Mouse (Mus musculus) intestine, embryonic 16.5 days (tissue): ENCODE results near the gene 6030468B19Rik. TPM values are rescaled to one million over a fixed set of nuclear protein-coding genes. Genes with fewer than 3 reads are reported as not detected.
"Not testable (repeated sequence)": the region's sequence is repeated elsewhere in the genome, so short reads cannot be mapped to it uniquely, and the experiment has no call there.

Source experiments
- ATAC-seq: fragments of 200-750 bp; cut with Nextera tagmentation; 2 replicates; pipeline ENCODE4 v1.8.0; 2017; ENCODE audit warnings: moderate TSS enrichment, moderate library complexity
- H3K27ac ChIP-seq: fragments of 300-500 bp; sonication (generic); 2 replicates; pipeline ENCODE4 v1.5.1; 2014; ENCODE audit warnings: mild to moderate bottlenecking, low read length
- H3K27me3 ChIP-seq: fragments of 300-500 bp; sonication (generic); replicated peaks from 2 replicates; pipeline ENCODE4 v1.6.1; 2014; ENCODE audit warnings: low read length, control low read depth, mixed read lengths; ENCODE audit not compliant: control insufficient read depth, insufficient read depth
- H3K36me3 ChIP-seq: fragments of 300-500 bp; sonication (generic); 2 replicates; pipeline ENCODE4 v1.6.1; 2014; ENCODE audit warnings: low read length, control low read depth; ENCODE audit not compliant: control insufficient read depth, insufficient read depth
- H3K4me1 ChIP-seq: fragments of 300-500 bp; sonication (generic); 2 replicates; pipeline ENCODE4 v1.6.1; 2014; ENCODE audit warnings: low read length, control low read depth, mixed read lengths; ENCODE audit not compliant: control insufficient read depth, insufficient read depth
- H3K4me2 ChIP-seq: fragments of 300-500 bp; sonication (generic); 2 replicates; pipeline ENCODE4 v1.6.1; 2014; ENCODE audit warnings: low read depth, low read length, control low read depth
- H3K4me3 ChIP-seq: fragments of 300-500 bp; sonication (generic); 2 replicates; pipeline ENCODE4 v1.5.1; 2014; ENCODE audit warnings: mild to moderate bottlenecking, low read length
- H3K9ac ChIP-seq: fragments of 300-500 bp; sonication (generic); 2 replicates; pipeline ENCODE4 v1.6.1; 2014; ENCODE audit warnings: low read depth, low read length
- H3K9me3 ChIP-seq: fragments of 300-500 bp; sonication (generic); 2 replicates; pipeline ENCODE4 v1.6.1; 2016; ENCODE audit warnings: low read length, control low read depth; ENCODE audit not compliant: control insufficient read depth
- WGBS: fragments of 180-500 bp; shearing (Covaris S2); extraction: QIAGEN DNeasy Blood & Tissue Kit; methylation state at CpG from one replicate; pipeline ENCODE4 v1.1.7; 2014; 5-methylcytosine and 5-hydroxymethylcytosine counted together
- polyA plus RNA-seq: library from polyadenylated mRNA; unstranded; fragments of >200 nt; fragmentation: Nextera tagmentation; extraction: Ambion mirVana; gene quantifications from 2 replicates; pipeline ENCODE4 v1.2.1, GENCODE M21; 2015

6030468B19Rik gene
- polyA plus RNA-seq, 1 experiment from 2014 or later, result 1.6 TPM

- H3K36me3 ChIP-seq, result peaks cover 3% of the 10 kb centered on the region; the same call in 1 of the 2 replicates
- peak within 1 kb of the TSS; percentile 64 for H3K4me3 ChIP-seq
- no peak for ATAC-seq
- H3K27ac ChIP-seq, result peak within 1 kb of the TSS; percentile 92
- peaks cover 42% of the 10 kb centered on the region for H3K4me1 ChIP-seq
- peak within 1 kb of the TSS; percentile 91 for H3K4me2 ChIP-seq
- no peaks in the 10 kb centered on the region for H3K9me3 ChIP-seq
- peak within 1 kb of the TSS; percentile 77 for H3K9ac ChIP-seq
- WGBS, result 60% methylated on average over 24 of the region's 24 CpGs
- H3K27me3 ChIP-seq, result no peaks in the 10 kb centered on the region
Observed at GRCm38 (mm10) chr11:117781993-117782704, 15.3 kb upstream of the 6030468B19Rik start, which contains the start of the genes Tmc8 and Tmc6. Tmc8 (plus strand) TSS chr11:117782076. Tmc6 (minus strand) TSS chr11:117782198.

DNA sequence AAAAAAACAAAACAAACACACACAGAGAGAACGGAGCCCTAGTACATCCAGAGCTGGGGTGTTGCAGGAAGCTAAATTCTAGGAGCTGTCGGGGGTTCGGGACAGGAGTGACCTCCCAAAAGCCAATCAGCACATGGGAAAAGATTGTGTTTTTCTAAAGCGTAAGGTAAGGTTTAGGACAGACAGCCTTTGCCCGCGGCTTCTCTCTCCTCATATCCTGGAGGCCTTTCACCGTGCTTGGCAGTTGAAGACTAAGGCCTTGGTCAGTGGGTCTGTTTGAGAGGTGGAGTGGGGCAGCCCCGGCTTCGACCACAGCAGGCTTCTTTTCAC, 14.8 kb upstream of the 6030468B19Rik start:
- peak overlapping the region; percentile 68 for H3K9ac ChIP-seq

DNA sequence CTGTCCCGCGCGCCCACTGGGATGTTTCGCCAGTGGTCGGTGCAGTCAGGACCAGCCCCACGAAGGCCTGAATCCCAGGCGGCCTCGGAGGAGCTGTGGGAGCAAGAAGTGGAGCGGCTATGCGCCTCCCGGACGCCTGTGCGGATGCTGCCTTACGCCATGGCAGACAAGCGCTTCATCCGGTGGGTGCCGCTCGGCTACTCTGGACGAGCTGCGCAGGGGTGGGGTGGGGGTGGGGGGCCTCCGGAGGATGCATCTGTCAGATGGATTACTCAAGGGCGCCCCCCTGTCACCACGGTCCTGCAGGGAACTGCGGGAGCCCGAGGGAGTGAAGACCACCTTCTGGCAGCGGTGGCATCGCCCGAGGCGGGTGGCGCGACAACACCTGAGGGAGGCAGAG, 14.4 kb upstream of the 6030468B19Rik start:
- H3K4me2 ChIP-seq, result peak overlapping the region; percentile 56
- no peaks in the 10 kb centered on the region for H3K9me3 ChIP-seq
- peak overlapping the region; percentile 38 for H3K4me3 ChIP-seq
- WGBS, result 12% methylated on average over 31 of the region's 31 CpGs
- ATAC-seq, result no peak
- peak overlapping the region; percentile 68 for H3K9ac ChIP-seq
- peak overlapping the region; percentile 4 for H3K27ac ChIP-seq
- H3K4me1 ChIP-seq, result peaks cover 42% of the 10 kb centered on the region
- H3K36me3 ChIP-seq, result no peaks in the 10 kb centered on the region; the same call in 1 of the 2 replicates
- H3K27me3 ChIP-seq, result no peaks in the 10 kb centered on the region

More for the DNA sequence above, 14.8 kb upstream of the 6030468B19Rik start:
- peak overlapping the region; percentile 56 for H3K4me2 ChIP-seq
- peaks cover 42% of the 10 kb centered on the region for H3K4me1 ChIP-seq
- 62% methylated on average over 9 of the region's 9 CpGs for WGBS
- peak overlapping the region; percentile 4 for H3K27ac ChIP-seq
- no peaks in the 10 kb centered on the region for H3K27me3 ChIP-seq
- H3K36me3 ChIP-seq, result no peaks in the 10 kb centered on the region; the same call in 1 of the 2 replicates
- ATAC-seq, result no peak
- no peaks in the 10 kb centered on the region for H3K9me3 ChIP-seq
- H3K4me3 ChIP-seq, result peak overlapping the region; percentile 38

- no peak for ATAC-seq
Observed at GRCm38 (mm10) chr11:117783683-117784309, 13.7 kb upstream of the 6030468B19Rik start.

GRCm38 (mm10) chr11:117786294-117786693, 11.2 kb upstream of the 6030468B19Rik start:
- Histone ChIP-seq H3K9me3 (no peaks in the 10 kb centered on the region), H3K27me3 (no peaks in the 10 kb centered on the region), H3K4me2 (no peak overlapping the region), H3K4me3 (no peak overlapping the region), H3K27ac (no peak overlapping the region), H3K9ac (no peak overlapping the region), H3K36me3 (no peaks in the 10 kb centered on the region), H3K4me1 (peaks cover 17% of the 10 kb centered on the region)
- WGBS, result 11% methylated on average over 10 of the region's 10 CpGs
- ATAC-seq, result no peak

More at GRCm38 (mm10) chr11:117783683-117784309, 13.7 kb upstream of the 6030468B19Rik start:
- Histone ChIP-seq H3K27me3 (no peaks in the 10 kb centered on the region), H3K9me3 (no peaks in the 10 kb centered on the region), H3K4me1 (peaks cover 38% of the 10 kb centered on the region), H3K9ac (peak overlapping the region; percentile 68), H3K4me3 (peak overlapping the region; percentile 38), H3K27ac (no peak overlapping the region), H3K4me2 (peak overlapping the region; percentile 56), H3K36me3 (no peaks in the 10 kb centered on the region)
- WGBS, result 54% methylated on average over 10 of the region's 10 CpGs

DNA sequence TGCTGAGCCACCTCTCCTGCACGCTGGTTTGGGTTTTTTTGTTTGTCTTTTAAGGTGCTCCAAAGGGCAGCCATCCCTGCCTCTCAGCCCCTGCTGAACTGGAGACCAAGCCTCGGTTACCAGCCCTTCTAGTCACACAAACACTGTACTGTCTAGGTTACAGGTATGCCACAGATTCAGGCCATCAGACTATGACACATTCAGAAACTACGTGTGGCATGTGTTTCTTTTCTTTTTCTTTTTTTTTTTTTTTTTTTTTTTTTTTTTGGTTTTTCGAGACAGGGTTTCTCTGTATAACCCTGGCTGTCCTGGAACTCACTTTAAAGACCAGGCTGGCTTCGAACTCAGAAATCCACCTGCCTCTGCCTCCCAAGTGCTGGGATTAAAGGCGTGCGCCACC, 9.0 kb upstream of the 6030468B19Rik start:
- not testable (repeated sequence) for ATAC-seq, H3K9ac ChIP-seq, H3K27ac ChIP-seq, H3K4me2 ChIP-seq, H3K4me3 ChIP-seq, H3K9me3 ChIP-seq, H3K36me3 ChIP-seq, H3K27me3 ChIP-seq
- peaks cover 12% of the 10 kb centered on the region for H3K4me1 ChIP-seq
- WGBS, result 79% methylated on average over 7 of the region's 7 CpGs

- Histone ChIP-seq H3K4me2 (peak overlapping the region; percentile 68), H3K4me3 (peak overlapping the region; percentile 44), H3K4me1 (peaks cover 12% of the 10 kb centered on the region), H3K9me3 (no peaks in the 10 kb centered on the region), H3K9ac (peak overlapping the region; percentile 65), H3K36me3 (no peaks in the 10 kb centered on the region), H3K27ac (peak overlapping the region; percentile 90), H3K27me3 (no peaks in the 10 kb centered on the region)
- peak; percentile 71 for ATAC-seq
- 7% methylated on average over 14 of the region's 14 CpGs for WGBS
Observed at GRCm38 (mm10) chr11:117790286-117790685, 7.2 kb upstream of the 6030468B19Rik start.

DNA sequence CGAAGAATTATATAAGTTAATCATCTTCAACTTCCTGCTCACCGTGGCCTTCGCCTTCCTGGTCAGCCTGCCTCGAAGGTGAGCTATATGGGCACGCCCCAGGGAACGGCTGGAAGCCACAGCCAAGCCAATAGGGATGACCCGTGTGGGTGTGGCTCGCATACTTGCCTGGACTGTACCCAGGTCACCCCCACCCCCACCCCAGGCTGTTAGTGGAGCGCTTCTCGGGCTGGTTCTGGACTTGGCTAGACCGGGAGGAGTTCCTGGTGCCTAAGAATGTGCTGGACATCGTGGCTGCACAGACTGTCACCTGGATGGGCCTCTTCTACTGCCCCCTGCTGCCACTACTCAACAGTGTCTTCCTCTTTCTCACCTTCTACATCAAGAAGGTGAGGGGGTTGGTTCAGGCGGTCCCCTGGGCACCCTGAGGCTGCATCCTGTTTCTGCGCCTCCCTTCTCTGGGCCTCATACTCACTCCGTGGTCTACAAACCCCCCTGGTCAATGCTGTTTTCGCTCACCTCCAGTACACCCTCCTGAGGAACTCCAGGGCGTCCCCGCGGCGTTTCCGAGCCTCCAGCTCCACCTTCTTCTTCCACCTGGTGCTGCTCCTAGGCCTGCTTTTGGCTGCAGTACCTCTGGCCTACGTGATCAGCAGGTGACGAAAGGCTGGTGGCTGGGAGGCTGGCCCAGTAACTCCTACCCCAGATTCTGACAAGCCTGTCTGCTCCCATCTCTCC, 6.6 kb upstream of the 6030468B19Rik start:
- Histone ChIP-seq H3K27ac (peak overlapping the region; percentile 90), H3K27me3 (no peaks in the 10 kb centered on the region), H3K4me2 (peak overlapping the region; percentile 68), H3K4me3 (peak overlapping the region; percentile 44), H3K9me3 (no peaks in the 10 kb centered on the region), H3K9ac (peak overlapping the region; percentile 70), H3K4me1 (peaks cover 12% of the 10 kb centered on the region), H3K36me3 (no peaks in the 10 kb centered on the region)
- peak; percentile 93 for ATAC-seq
- WGBS, result 29% methylated on average over 23 of the region's 23 CpGs

DNA sequence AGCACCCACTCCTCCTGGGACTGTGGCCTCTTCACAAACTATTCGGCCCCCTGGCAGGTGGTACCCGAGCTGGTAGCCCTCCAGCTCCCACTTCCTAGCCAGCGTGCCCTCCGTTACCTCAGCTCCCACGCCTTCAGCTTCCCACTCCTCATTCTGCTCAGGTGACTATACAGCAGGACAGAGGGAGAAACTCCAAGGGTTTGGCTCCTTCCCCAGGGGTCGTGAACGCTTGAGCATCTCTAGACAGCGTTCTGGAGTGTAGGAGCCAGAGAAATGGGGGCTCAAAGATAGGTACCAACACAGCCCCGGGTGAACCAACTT, 6.1 kb upstream of the 6030468B19Rik start:
- Histone ChIP-seq H3K9ac (peak overlapping the region; percentile 70), H3K9me3 (no peaks in the 10 kb centered on the region), H3K27me3 (no peaks in the 10 kb centered on the region), H3K4me1 (peaks cover 12% of the 10 kb centered on the region), H3K4me3 (peak overlapping the region; percentile 44), H3K27ac (peak overlapping the region; percentile 90), H3K4me2 (peak overlapping the region; percentile 68), H3K36me3 (no peaks in the 10 kb centered on the region)
- 86% methylated on average over 9 of the region's 9 CpGs for WGBS
- no peak for ATAC-seq
